Mouse (Mus musculus) stomach, postnatal 0 days (tissue): ENCODE measurements around the gene Acnat1.

Experiments
- CTCF ChIP-seq: IDR thresholded peaks from 2 replicates; pipeline ENCODE4 v1.5.1; 2016; ENCODE audit warnings: antibody characterized with exemption, low read depth, mild to moderate bottlenecking, moderate library complexity
- EP300 ChIP-seq: optimal IDR thresholded peaks from 2 replicates; pipeline ENCODE3; 2016; ENCODE audit warnings: antibody characterized with exemption

- TF ChIP-seq CTCF (no peak), EP300 (no peak)
Measured at GRCm38 (mm10) chr4:49503563-49503962, 29.9 kb upstream of the Acnat1 start.
